Mouse (Mus musculus) cortical plate, adult 2 months (tissue): ENCODE results near the gene AC161166.1. TPM values are rescaled to one million over a fixed set of nuclear protein-coding genes. Genes with fewer than 3 reads are reported as not detected.
"Not testable (repeated sequence)": the region's sequence is repeated elsewhere in the genome, so short reads cannot be mapped to it uniquely, and the experiment has no call there.

ENCODE experiments used
- H3K27ac ChIP-seq: fragments of 200-500 bp; 2 replicates; pipeline ENCODE4 v1.5.1; 2012; ENCODE audit warnings: low read length, control low read depth, inconsistent platforms; ENCODE audit not compliant: insufficient read depth
- H3K4me1 ChIP-seq: fragments of 200-500 bp; 2 replicates; pipeline ENCODE4 v1.6.1; 2011; ENCODE audit warnings: low read length; ENCODE audit not compliant: control insufficient read depth, insufficient read depth
- H3K4me3 ChIP-seq: fragments of 200-500 bp; 2 replicates; pipeline ENCODE4 v1.5.1; 2011; ENCODE audit warnings: mild to moderate bottlenecking, low read length, control low read depth; ENCODE audit not compliant: insufficient read depth
- CTCF ChIP-seq: fragments of 200-500 bp; IDR thresholded peaks from 2 replicates; pipeline ENCODE4 v1.5.1; 2011; ENCODE audit warnings: mild to moderate bottlenecking, control low read depth, low read length; ENCODE audit not compliant: insufficient read depth; ENCODE audit errors: extremely low read depth
- POLR2A ChIP-seq: fragments of 200-500 bp; IDR thresholded peaks from 2 replicates; pipeline ENCODE4 v1.6.1; 2011; ENCODE audit warnings: mild to moderate bottlenecking, low read length, control low read depth; ENCODE audit not compliant: insufficient read depth; ENCODE audit errors: extremely low read depth
- polyA plus RNA-seq: library from polyadenylated mRNA; depleted of rRNA; stranded (reverse); fragments of >200 nt; gene quantifications from 2 replicates; pipeline ENCODE4 v1.2.3, GENCODE M21; 2012

AC161166.1 gene
- polyA plus RNA-seq, 1 experiment, result not detected

- Histone ChIP-seq H3K27ac (no peak overlapping the region), H3K4me3 (no peak overlapping the region), H3K4me1 (peaks cover 1% of the 10 kb centered on the region)
- no peak for TF ChIP-seq CTCF
- no peak for TF ChIP-seq POLR2A
Measured at GRCm38 (mm10) chr7:24499856-24500577, 12.2 kb downstream of the AC161166.1 start.

GRCm38 (mm10) chr7:24488303-24488702 lies 24.0 kb downstream of the AC161166.1 start:
- peak overlapping the region; percentile 81; the same call in 1 of the 2 replicates for H3K27ac ChIP-seq

DNA sequence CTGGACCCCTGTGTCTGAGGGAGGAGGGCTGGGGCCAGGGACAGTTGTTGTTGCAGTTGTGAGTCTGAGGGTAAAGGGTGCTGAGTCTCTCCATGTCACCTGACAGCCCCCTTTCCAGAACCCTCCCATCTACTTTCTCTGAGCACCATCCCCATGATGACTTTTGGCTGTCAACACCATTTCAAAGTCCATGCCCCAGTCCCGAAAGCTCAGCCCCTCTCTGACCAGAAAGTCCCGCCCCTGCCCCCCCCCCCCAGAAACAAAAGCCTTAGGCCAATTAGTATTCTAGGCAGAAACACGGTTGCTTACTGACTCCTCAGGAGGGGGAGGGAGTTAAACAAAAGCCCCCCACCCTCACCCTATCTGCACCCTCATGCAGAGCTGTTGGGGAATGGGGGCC lies 24.9 kb downstream of the AC161166.1 start:
- H3K4me3 ChIP-seq, result peak overlapping the region; percentile 24; the same call in 1 of the 2 replicates
- peaks cover 2% of the 10 kb centered on the region for H3K4me1 ChIP-seq
- TF ChIP-seq CTCF (no peak), POLR2A (no peak)
- peak overlapping the region; percentile 99 for H3K27ac ChIP-seq

More at GRCm38 (mm10) chr7:24488303-24488702, 24.0 kb downstream of the AC161166.1 start:
- H3K4me3 ChIP-seq, result no peak overlapping the region
- H3K4me1 ChIP-seq, result peaks cover 2% of the 10 kb centered on the region
- TF ChIP-seq POLR2A (no peak), CTCF (no peak)

DNA sequence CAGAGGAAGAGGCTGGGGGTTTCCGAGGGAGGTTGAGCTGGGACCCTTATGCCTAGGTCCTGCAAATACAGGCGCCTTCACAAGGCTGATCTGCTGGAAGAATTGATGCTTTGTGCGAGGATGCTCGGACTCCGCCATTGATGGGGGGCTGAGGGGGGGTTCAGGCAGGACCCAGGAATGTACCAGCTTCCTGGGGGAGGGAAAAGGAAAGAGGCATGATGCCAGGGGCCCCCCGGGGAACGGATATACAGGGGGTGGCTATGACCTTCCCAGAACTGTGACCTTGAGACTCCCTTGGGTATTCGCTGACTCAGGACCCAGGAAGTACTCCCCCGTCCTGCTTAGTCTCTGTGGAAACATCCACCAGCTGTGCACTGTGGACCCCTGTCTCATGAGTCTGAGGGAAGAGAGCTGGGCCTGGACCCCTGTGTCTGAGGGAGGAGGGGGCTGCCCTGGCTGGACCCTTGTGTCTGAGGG lies 25.6 kb downstream of the AC161166.1 start:
- Histone ChIP-seq H3K4me3 (peak overlapping the region; percentile 24), H3K4me1 (peaks cover 2% of the 10 kb centered on the region), H3K27ac (peak overlapping the region; percentile 99)
- TF ChIP-seq POLR2A, result peak; percentile 66; the same call in 1 of the 2 replicates
- no peak for TF ChIP-seq CTCF

- TF ChIP-seq POLR2A (no peak), CTCF (no peak)
- Histone ChIP-seq H3K4me1 (peaks cover 2% of the 10 kb centered on the region), H3K27ac (peak overlapping the region; percentile 99), H3K4me3 (peak overlapping the region; percentile 24)
Measured at GRCm38 (mm10) chr7:24485481-24485880, 26.8 kb downstream of the AC161166.1 start.

- H3K4me3 ChIP-seq, result peak overlapping the region; percentile 61; the same call in 1 of the 2 replicates
- not testable (repeated sequence) for H3K4me1 ChIP-seq, H3K27ac ChIP-seq
Measured at GRCm38 (mm10) chr7:24483291-24483690, 29.0 kb downstream of the AC161166.1 start.

DNA sequence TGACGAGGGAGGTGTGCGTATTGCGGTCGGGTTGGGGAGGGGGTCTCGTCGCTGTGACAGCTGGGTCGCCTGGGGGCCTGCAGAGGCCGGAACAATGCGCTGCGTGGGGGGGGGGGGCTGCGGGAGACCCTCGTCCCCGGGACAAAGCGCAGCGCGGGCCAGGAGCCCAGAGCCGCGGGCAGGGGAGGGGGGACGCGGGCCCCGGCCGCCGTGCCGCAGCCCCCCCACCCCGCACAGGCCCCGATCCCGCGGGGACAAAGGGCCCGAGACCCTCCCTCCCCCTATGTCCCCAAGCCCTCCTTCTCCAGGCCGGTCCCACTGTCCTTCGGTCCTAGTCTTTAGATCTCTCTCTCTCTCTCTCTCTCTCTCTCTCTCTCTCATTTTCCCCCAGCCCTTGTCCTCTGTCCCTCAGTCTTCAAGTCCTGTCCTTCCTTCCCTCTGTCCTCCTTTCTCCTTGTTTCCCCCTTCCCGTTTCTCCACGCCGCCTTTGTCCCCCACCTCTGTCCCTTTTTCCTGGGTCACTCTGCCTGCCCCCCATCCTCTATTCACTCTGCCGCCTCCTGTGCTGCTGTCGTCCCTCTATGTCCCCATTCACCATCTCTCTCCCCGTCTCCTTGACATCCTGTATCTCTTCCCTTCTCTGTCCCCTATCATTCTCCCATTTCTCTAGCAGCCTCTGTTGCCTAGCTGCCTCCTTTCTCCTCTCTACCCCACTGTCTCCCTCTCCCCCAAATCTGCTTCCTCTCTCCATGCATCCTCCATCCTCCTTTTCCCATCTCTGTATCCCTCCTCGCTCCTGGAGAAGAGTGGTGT lies 29.8 kb downstream of the AC161166.1 start:
- TF ChIP-seq POLR2A, result no peak
- TF ChIP-seq CTCF, result no peak
- peaks cover 2% of the 10 kb centered on the region for H3K4me1 ChIP-seq
- H3K4me3 ChIP-seq, result peak overlapping the region; percentile 61
- peak overlapping the region; percentile 74 for H3K27ac ChIP-seq

DNA sequence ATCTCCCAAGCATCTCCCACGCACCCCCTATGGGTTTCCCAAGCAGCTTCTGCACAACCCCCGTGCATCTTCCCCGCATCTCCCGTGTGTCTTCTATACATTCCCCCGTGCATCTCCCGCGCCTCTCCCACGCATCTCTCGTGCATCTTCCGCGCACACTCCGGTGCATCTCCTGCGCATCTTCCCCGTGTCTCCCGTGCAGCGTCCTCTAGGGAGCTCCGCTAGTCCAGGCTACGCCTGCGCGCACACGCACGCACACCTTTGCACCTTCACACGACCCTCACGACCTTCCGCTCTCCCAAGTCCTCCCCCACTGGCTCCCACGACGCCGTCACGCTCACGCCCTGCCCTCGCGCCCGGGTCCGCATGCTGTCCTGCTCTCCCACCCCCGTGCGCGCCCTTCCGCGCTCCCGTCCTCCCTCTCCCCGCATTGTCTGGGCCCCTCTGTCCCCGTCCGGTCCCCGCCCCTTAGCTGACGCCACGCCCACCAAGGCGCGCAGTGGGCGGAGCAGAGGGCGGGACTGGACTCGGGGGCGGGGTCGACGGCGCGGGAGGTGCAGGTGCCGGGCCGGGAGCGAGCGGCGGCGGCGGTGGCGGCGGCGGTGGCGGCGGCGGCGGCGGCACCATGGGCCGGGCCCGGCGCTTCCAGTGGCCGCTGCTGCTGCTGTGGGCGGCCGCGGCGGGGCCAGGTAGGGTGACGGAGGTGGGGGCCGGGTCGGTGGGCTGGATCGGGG lies 30.6 kb downstream of the AC161166.1 start, which contains the start of gene Cadm4:
Cadm4 (plus strand) TSS at position 550 of the 734 bp plus-strand sequence.
- peak within 1 kb of the TSS; percentile 61 for H3K4me3 ChIP-seq
- peaks cover 2% of the 10 kb centered on the region for H3K4me1 ChIP-seq
- TF ChIP-seq POLR2A, result peak; percentile 58; the same call in 1 of the 2 replicates
- TF ChIP-seq CTCF, result no peak
- H3K27ac ChIP-seq, result peak within 1 kb of the TSS; percentile 74

DNA sequence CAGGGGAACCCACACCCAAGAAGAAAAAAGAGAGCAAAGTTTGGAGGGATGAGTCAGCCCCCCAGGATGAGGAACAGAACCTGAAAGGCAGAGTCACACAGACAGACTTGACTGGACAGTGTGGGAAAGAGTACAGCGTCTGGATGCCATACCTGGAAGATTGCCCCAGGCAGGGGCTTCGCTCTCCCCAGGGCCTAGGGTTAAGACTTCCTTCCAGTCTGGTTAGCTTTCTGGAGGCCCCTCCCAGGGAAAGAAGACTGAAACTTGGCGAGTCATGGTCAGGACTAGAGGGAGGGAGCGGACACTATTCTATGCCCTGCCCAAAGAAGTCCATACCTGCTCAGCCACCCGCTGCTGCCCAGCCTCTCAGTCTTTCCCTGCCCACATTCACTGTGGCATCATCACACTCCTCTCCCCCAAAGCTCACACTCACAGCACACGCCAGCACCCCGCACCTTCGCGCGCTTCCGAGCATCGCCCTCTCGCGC lies 31.2 kb downstream of the AC161166.1 start:
- H3K4me3 ChIP-seq, result peak overlapping the region; percentile 61
- peak overlapping the region; percentile 51 for H3K27ac ChIP-seq
- TF ChIP-seq CTCF (no peak), POLR2A (no peak)
- peaks cover 2% of the 10 kb centered on the region for H3K4me1 ChIP-seq
